Mouse (Mus musculus): ENCODE results near the gene Mecom.

DNA sequence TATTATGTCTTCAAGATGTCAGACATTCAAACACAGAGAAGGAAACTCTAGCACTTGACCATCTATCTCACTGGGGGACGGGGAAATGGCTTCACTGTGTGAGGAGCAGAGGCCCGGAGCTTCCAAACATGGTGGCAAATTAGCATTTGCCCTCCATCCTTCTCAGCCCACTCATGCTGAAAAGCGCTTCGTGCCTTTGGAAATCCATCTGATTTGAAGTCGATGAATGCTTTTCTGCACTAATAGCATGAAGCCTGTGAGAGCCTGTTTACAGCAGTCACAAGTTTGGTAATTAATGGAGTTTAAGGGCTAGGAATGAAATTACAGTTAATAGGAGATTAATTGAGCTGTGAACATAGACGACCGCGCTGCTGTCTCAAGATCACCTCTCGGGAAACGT, 270.2 kb downstream of the Mecom start:
- TF ChIP-seq CTCF (IDR thresholded peaks at IDR 0.05; ENCODE audit: control insufficient read depth, insufficient read depth, insufficient replicate concordance, low read depth, low read length) (no peak), POLR2A (IDR thresholded peaks at IDR 0.05; ENCODE audit: control insufficient read depth, low read depth, low read length) (no peak)
